Comparison of ENCODE assay signal across 8 mouse cellular contexts in genomic region chr5:139735677-139736503, GRCm38 (mm10). TPM values are rescaled to one million over a fixed set of nuclear protein-coding genes. Genes with fewer than 3 reads are reported as not detected.
A peak's percentile ranks its signal among the peaks of the same experiment; 100 is the strongest.
DNase-seq lines count a peak whose midpoint lies in the region; ATAC-seq lines count a peak whose summit lies in the region.

Gene Micall2, minus strand, starts transcription at chr5:139736336.

- peak within 1 kb of the TSS; percentile 70 for H3K4me2 ChIP-seq in forebrain, embryonic 14.5 days (ENCODE audit: low read length)
- peak within 1 kb of the TSS; percentile 93 for H3K4me2 ChIP-seq in neural tube, embryonic 15.5 days

- peak; percentile 99 for DNase-seq in ES-CJ7 (ENCODE audit: low read depth, low spot score)
- DNase-seq in cerebellum, adult 11 months, result peak; percentile 63
- DNase-seq in forebrain, embryonic 14.5 days (ENCODE audit: low spot score), result peak; percentile 96
- peak; percentile 92 to 96 for DNase-seq in heart, postnatal 14 days
- DNase-seq in layer of hippocampus, adult 11-12 months (ENCODE audit: low spot score), result peak; percentile 90
- peak; percentile 97 to 98 for DNase-seq in lung, adult 18-20 months
- DNase-seq in testis, postnatal 14 days (ENCODE audit: low spot score), result peak; percentile 96

- 0 out of 2 replicates have a peak, but pooled peaks cover 3% of the 10 kb centered on the region for H3K27me3 ChIP-seq in forebrain, embryonic 14.5 days (replicated peaks; ENCODE audit: control insufficient read depth, insufficient read depth, low read length)
- H3K27me3 ChIP-seq in neural tube, embryonic 15.5 days (replicated peaks), result 0 out of 2 replicates have a peak, but pooled peaks cover 3% of the 10 kb centered on the region

- intact Hi-C loops in heart, postnatal 14 days (cut with DNase I), result no loop called here

- peak within 1 kb of the TSS; percentile 51 for H3K9ac ChIP-seq in forebrain, embryonic 14.5 days (ENCODE audit: low read length)
- peak within 1 kb of the TSS; percentile 59 for H3K9ac ChIP-seq in neural tube, embryonic 15.5 days (replicated peaks)

- peak; percentile 97 for ATAC-seq in forebrain, embryonic 14.5 days
- peak; percentile 96 for ATAC-seq in neural tube, embryonic 15.5 days (ENCODE audit: low FRiP score)

- peaks cover 7% of the 10 kb centered on the region for H3K4me1 ChIP-seq in forebrain, embryonic 14.5 days (ENCODE audit: control insufficient read depth, insufficient read depth, low read length)
- peaks cover 50% of the 10 kb centered on the region for H3K4me1 ChIP-seq in neural tube, embryonic 15.5 days

- no peak within 1 kb of the TSS for H3K27ac ChIP-seq in forebrain, embryonic 14.5 days (ENCODE audit: low read depth, low read length)
- H3K27ac ChIP-seq in neural tube, embryonic 15.5 days (replicated peaks), result peak within 1 kb of the TSS; percentile 9; the same call in 1 of the 2 replicates

- H3K4me3 ChIP-seq in forebrain, embryonic 14.5 days (ENCODE audit: low read depth, low read length), result peak within 1 kb of the TSS; percentile 38
- peak within 1 kb of the TSS; percentile 57 for H3K4me3 ChIP-seq in neural tube, embryonic 15.5 days (replicated peaks)

- no peaks in the 10 kb centered on the region for H3K36me3 ChIP-seq in forebrain, embryonic 14.5 days (ENCODE audit: control insufficient read depth, insufficient read depth, low read length)
- H3K36me3 ChIP-seq in neural tube, embryonic 15.5 days, result no peaks in the 10 kb centered on the region

- H3K9me3 ChIP-seq in forebrain, embryonic 14.5 days (replicated peaks; ENCODE audit: control insufficient read depth, low read length), result no peaks in the 10 kb centered on the region
- no peaks in the 10 kb centered on the region for H3K9me3 ChIP-seq in neural tube, embryonic 15.5 days (replicated peaks)

- 4% methylated on average over 49 of the region's 50 CpGs for WGBS in forebrain, embryonic 14.5 days
- 5% methylated on average over 43 of the region's 50 CpGs for WGBS in neural tube, embryonic 15.5 days

RNA-seq across cellular contexts. Expression of gene Micall2, which starts in this region (rescaled TPM):
- 3.4 and 4.8 TPM in 2 replicates for polyA plus RNA-seq in forebrain, embryonic 14.5 days (2014; fragmentation: Nextera tagmentation; extraction: Ambion mirVana)
- total RNA-seq in heart, postnatal 14 days (2021), result 1 to 10 TPM; 3.7 to 4.1 TPM
- 8.4 and 8.5 TPM in 2 replicates for polyA plus RNA-seq in neural tube, embryonic 15.5 days (2015; fragmentation: Nextera tagmentation; extraction: Ambion mirVana)
